Mouse (Mus musculus) neutrophil, adult 5-6 weeks (primary cell): ENCODE data around the gene Plcb3. TPM values are rescaled to one million over a fixed set of nuclear protein-coding genes. Genes with fewer than 3 reads are reported as not detected.
"Not testable (repeated sequence)": the region's sequence is repeated elsewhere in the genome, so short reads cannot be mapped to it uniquely, and the experiment has no call there.

ENCODE experiments used
- ATAC-seq: fragments of 151-379, 151-347 bp; 2 replicates; pipeline ENCODE4 v1.8.0; 2017; ENCODE audit warnings: mild to moderate bottlenecking, moderate TSS enrichment; ENCODE audit not compliant: insufficient number of reproducible peaks, poor library complexity, low FRiP score, severe bottlenecking; ENCODE audit errors: extremely low read depth
- total RNA-seq: library from RNA; stranded (forward); fragments of 200-1000 nt; gene quantifications from 2 replicates; pipeline ENCODE4 v1.2.3, GENCODE M21; 2017

Plcb3 gene
- total RNA-seq, 1 experiment from 2014 or later: 13.6 TPM

GRCm38 (mm10) chr19:6992011-6992858 is 16.0 kb upstream of the Plcb3 start, which contains the start of gene Dnajc4:
Dnajc4 (minus strand) TSS chr19:6992572.
- ATAC-seq: peak; percentile 94

GRCm38 (mm10) chr19:6991166-6991565 is 14.9 kb upstream of the Plcb3 start:
- ATAC-seq: not testable (repeated sequence)

GRCm38 (mm10) chr19:6990712-6991111 is 14.4 kb upstream of the Plcb3 start:
- no peak for ATAC-seq

- no peak for ATAC-seq
Observed at GRCm38 (mm10) chr19:6989251-6989650, 13.0 kb upstream of the Plcb3 start.

GRCm38 (mm10) chr19:6987904-6988285 is 11.6 kb upstream of the Plcb3 start:
- no peak for ATAC-seq

- ATAC-seq: no peak
Observed at GRCm38 (mm10) chr19:6987061-6987903, 11.0 kb upstream of the Plcb3 start, which contains the start of gene Vegfb. Vegfb (minus strand) TSS chr19:6987651.

- no peak for ATAC-seq
Observed at GRCm38 (mm10) chr19:6985951-6986708, 9.9 kb upstream of the Plcb3 start.

GRCm38 (mm10) chr19:6985300-6985699 is 9.0 kb upstream of the Plcb3 start:
- no peak for ATAC-seq

- no peak for ATAC-seq
Observed at GRCm38 (mm10) chr19:6983621-6984020, 7.4 kb upstream of the Plcb3 start.

DNA sequence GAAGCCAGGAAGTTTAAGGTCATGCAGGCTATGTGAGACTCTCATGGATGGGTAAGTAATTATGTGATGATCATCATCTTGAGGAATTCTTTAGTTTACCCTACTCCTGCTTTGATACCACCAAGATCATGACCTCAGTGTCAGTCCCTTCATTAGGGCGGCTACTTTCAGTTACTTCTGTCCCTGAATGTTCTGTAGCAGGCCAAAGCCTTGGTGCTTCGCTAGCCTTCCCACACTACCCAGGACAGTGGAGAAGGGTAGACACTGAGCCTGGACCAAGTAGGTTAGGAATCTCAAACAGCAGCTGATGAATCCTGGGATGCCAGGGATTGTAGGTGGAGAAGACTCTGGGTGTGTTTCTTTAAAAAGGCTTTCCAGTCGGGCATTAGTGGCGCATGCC is 5.2 kb upstream of the Plcb3 start:
- no peak for ATAC-seq

- peak; percentile 69 for ATAC-seq
Observed at GRCm38 (mm10) chr19:6980381-6981093, 4.3 kb upstream of the Plcb3 start, which contains the start of gene Fkbp2. Fkbp2 (minus strand) TSS chr19:6980501.

GRCm38 (mm10) chr19:6979486-6980380 is 3.5 kb upstream of the Plcb3 start:
- peak; percentile 81 for ATAC-seq

DNA sequence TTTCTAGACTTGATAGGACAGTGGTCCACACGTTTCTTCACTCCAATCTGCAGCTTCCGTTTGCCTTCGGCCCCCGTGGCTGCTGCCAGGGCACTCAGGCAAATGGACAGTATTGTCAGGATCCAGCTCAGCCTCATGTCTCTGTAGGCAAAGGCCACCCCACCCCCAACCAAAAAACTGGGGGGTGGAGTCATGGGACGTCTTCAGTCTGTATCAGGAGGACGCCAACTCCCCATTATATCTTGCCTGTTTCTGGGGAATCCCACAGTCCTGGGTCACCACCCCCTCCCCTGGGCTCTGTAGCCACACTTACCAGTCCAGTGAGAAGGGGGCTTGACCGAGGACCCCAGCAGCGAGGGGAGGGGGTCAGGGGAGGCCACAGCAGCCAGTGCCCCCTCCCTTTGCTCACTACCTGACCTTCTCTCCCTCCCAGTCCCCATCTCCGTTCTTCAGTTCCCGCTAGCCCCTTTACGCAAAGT is 2.8 kb upstream of the Plcb3 start:
- no peak for ATAC-seq

- no peak for ATAC-seq
Observed at GRCm38 (mm10) chr19:6978639-6978974, 2.3 kb upstream of the Plcb3 start.

- no peak for ATAC-seq
Observed at GRCm38 (mm10) chr19:6977759-6978638, 1.7 kb upstream of the Plcb3 start.
